Mouse (Mus musculus) ES-E14 (cell line): ENCODE data around the gene Arhgef11. TPM values are rescaled to one million over a fixed set of nuclear protein-coding genes. Genes with fewer than 3 reads are reported as not detected.

Source experiments
- DNase-seq: peaks from one replicate; pipeline ENCODE4 v3.0.0-alpha.2; 2013; ENCODE audit warnings: low read depth, low spot score
- H3K27ac ChIP-seq: 2 replicates; pipeline ENCODE4 v1.5.1; 2012; ENCODE audit warnings: low read depth, mild to moderate bottlenecking, low read length, moderate library complexity, mixed read lengths; ENCODE audit not compliant: poor library complexity, insufficient read depth, severe bottlenecking
- H3K36me3 ChIP-seq: 2 replicates; pipeline ENCODE4 v1.6.1; 2012; ENCODE audit warnings: mild to moderate bottlenecking, low read length, moderate library complexity, mixed read lengths; ENCODE audit not compliant: control insufficient read depth, poor library complexity, insufficient read depth, severe bottlenecking
- H3K4me1 ChIP-seq, 2 experiments: fragments of 150-350 bp in 1 of 2; sonication (generic) in 1 of 2; 2 replicates each; pipeline ENCODE4 v1.6.1; 2012; ENCODE audit warnings: low read length in 2 of 2, mild to moderate bottlenecking in 1 of 2, mixed read lengths in 1 of 2; ENCODE audit not compliant: control insufficient read depth in 2 of 2, insufficient read depth in 2 of 2, poor library complexity in 1 of 2
- H3K4me3 ChIP-seq, 2 experiments: fragments of 150-350 bp in 1 of 2; sonication (generic) in 1 of 2; 2 replicates each; pipeline ENCODE4 v1.5.1; 2012; ENCODE audit warnings: low read length in 2 of 2, low read depth in 1 of 2, mild to moderate bottlenecking in 1 of 2, mixed read lengths in 1 of 2; ENCODE audit not compliant: insufficient read depth in 1 of 2, poor library complexity in 1 of 2, severe bottlenecking in 1 of 2
- H3K9ac ChIP-seq: 2 replicates; pipeline ENCODE4 v1.6.1; 2012; ENCODE audit warnings: low read depth, mild to moderate bottlenecking, low read length, mixed read lengths; ENCODE audit not compliant: poor library complexity, insufficient read depth, severe bottlenecking
- H3K9me3 ChIP-seq: fragments of 150-350 bp; sonication (generic); 2 replicates; pipeline ENCODE4 v1.6.1; 2012; ENCODE audit warnings: low read depth, mild to moderate bottlenecking, low read length; ENCODE audit not compliant: control insufficient read depth, insufficient read depth
- CHD2 ChIP-seq: IDR thresholded peaks from 2 replicates; pipeline ENCODE4 v1.6.1; 2014; ENCODE audit warnings: mild to moderate bottlenecking, low read depth, low read length, inconsistent platforms
- HCFC1 ChIP-seq: IDR thresholded peaks from 2 replicates; pipeline ENCODE4 v1.6.1; 2012; ENCODE audit warnings: low read length, inconsistent platforms, borderline replicate concordance; ENCODE audit not compliant: insufficient read depth
- MAFK ChIP-seq: IDR thresholded peaks from 2 replicates; pipeline ENCODE4 v1.6.1; 2014; ENCODE audit warnings: mild to moderate bottlenecking, low read depth, low read length, inconsistent platforms; ENCODE audit not compliant: insufficient read depth
- ZC3H11A ChIP-seq: IDR thresholded peaks from 2 replicates; pipeline ENCODE4 v1.6.1; 2012; ENCODE audit warnings: low read depth, mild to moderate bottlenecking, inconsistent platforms, low read length, borderline replicate concordance
- ZNF384 ChIP-seq: IDR thresholded peaks from 2 replicates; pipeline ENCODE4 v1.6.1; 2012; ENCODE audit warnings: low read depth, low read length, inconsistent platforms
- in situ Hi-C, 2 experiments: fragments of 600-800 bp; cut with MboI; formaldehyde crosslinking; loops; one replicate each; pipeline ENCODE4 v1.15.1; 2025; ENCODE audit warnings: low sequenced_read_pairs in 2 of 2, inconsistent platforms in 1 of 2; ENCODE audit not compliant: unreplicated experiment in 2 of 2
- total RNA-seq: library from RNA; depleted of rRNA; stranded (reverse); fragments of 300-350 nt; gene quantifications from 2 replicates; pipeline ENCODE4 v1.2.3, GENCODE M21; 2012

Arhgef11 gene
- total RNA-seq, 1 experiment = 14.1 TPM

DNA sequence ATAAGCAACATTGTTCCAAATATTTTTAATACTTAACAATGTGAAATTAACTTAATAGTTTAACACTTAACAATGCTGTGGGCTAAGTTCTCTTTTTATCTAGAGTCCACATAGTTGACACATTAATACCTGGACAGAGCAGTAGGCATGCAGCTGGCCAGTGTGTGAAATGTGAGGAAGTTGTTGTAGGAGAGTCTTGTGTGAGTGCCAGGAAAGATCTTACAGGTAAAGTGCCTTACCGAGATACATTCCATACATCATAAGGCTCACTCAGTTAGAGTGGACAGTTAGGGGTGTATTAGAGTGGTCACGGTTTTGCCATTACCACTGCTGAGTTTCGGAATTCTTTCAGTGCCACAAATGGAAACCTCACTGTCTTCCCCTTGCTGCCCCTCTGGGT, 31.7 kb downstream of the Arhgef11 start:
- no peak overlapping the region for H3K9ac ChIP-seq
- DNase-seq = no peak
- in situ Hi-C loops = no loop called here
- H3K4me1 ChIP-seq = no peaks in the 10 kb centered on the region
- H3K9me3 ChIP-seq = no peaks in the 10 kb centered on the region
- H3K4me3 ChIP-seq = no peak overlapping the region
- no peak overlapping the region for H3K27ac ChIP-seq
- no peaks in the 10 kb centered on the region for H3K36me3 ChIP-seq
- TF ChIP-seq MAFK = no peak
- TF ChIP-seq ZNF384 = no peak
- no peak for TF ChIP-seq ZC3H11A
- no peak for TF ChIP-seq HCFC1
- no peak for TF ChIP-seq CHD2

DNA sequence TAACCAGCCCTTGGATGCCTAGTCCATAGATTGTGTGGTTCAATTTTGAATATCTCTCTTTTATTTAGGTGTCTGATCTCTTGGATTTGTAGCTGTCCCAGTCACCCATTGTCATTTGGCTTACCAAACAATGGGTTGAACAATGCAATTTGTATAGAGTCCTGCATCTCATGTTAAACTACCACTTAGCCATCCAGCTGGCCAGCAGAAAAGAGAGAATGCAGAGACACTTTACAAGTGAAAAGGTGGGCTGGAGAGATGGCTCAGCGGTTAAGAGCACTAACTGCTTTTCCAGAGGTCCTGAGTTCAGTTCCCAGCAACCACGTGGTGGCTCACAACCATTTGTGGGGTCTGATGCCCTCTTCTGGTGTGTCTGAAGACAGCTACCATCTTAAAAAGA, 41.0 kb downstream of the Arhgef11 start:
- no peaks in the 10 kb centered on the region for H3K9me3 ChIP-seq
- no peak overlapping the region for H3K27ac ChIP-seq
- in situ Hi-C loops = no loop called here
- H3K9ac ChIP-seq = no peak overlapping the region
- no peaks in the 10 kb centered on the region for H3K36me3 ChIP-seq
- peak; percentile 30 for DNase-seq
- no peak overlapping the region for H3K4me3 ChIP-seq
- no peak for TF ChIP-seq HCFC1
- TF ChIP-seq ZNF384 = 0 out of 2 replicates have a peak, but pooled peaks have one; percentile 32
- H3K4me1 ChIP-seq = peaks cover 6 to 9% of the 10 kb centered on the region in 2 experiments; a peak in 3 of 4 replicates

- in situ Hi-C loops = no loop called here
- Histone ChIP-seq H3K9ac (no peak overlapping the region), H3K36me3 (no peaks in the 10 kb centered on the region), H3K27ac (no peak overlapping the region), H3K9me3 (no peaks in the 10 kb centered on the region), H3K4me1 (peaks cover 6 to 9% of the 10 kb centered on the region in 2 experiments; a peak in 3 of 4 replicates), H3K4me3 (no peak overlapping the region)
- no peak for DNase-seq
- TF ChIP-seq CHD2 = no peak
- TF ChIP-seq ZC3H11A = no peak
- TF ChIP-seq MAFK = no peak
- TF ChIP-seq HCFC1 = no peak
- TF ChIP-seq ZNF384 = no peak
Measured at GRCm38 (mm10) chr3:87659692-87660429, 42.5 kb downstream of the Arhgef11 start.

DNA sequence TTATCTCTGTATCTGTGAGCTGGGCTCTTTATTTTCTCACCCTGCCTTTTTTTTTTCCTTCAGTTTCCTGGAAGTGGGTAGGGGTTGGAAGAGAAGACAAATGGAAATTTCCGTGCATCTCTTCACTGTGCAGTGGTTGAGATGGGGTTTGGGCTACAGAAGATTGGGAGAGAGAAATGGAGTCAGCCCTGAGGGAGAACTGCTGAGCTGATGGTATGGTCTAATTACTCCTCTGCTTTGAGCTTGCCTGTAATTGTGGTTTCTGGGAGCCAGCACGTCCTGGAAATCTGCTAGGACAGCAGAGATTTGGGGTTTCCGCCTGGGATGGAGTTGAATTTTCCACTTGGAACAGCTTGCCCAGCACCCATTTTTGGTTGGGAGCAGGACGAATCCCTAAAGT, 43.1 kb downstream of the Arhgef11 start:
- no peaks in the 10 kb centered on the region for H3K9me3 ChIP-seq
- TF ChIP-seq ZNF384 (no peak), ZC3H11A (no peak), MAFK (no peak), CHD2 (no peak), HCFC1 (no peak)
- in situ Hi-C loops = no loop called here
- H3K4me3 ChIP-seq = no peak overlapping the region
- H3K9ac ChIP-seq = no peak overlapping the region
- peaks cover 6 to 9% of the 10 kb centered on the region in 2 experiments; a peak in 3 of 4 replicates for H3K4me1 ChIP-seq
- no peak for DNase-seq
- no peak overlapping the region for H3K27ac ChIP-seq
- no peaks in the 10 kb centered on the region for H3K36me3 ChIP-seq
